Mouse (Mus musculus): Measurements from ENCODE around the gene Haus4.

DNA sequence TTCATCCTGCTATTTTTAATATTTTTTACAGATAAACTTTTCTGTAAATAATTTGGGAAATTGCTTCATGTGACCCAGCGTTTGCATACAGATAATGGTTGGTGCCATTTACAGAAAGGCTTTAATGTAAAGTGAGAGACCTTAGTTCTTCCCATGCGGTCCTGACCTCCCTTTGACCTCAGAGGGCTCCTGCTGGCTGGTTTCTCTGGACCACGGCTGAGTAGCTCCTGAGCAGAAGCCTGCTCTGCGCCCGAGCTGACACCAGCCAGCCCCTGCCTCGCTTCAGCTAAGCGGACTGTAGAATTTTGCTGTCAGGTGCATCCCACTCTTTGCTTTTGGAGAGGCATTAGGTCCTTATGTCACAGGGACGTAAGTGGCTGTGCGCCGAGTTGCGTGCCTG lies 13.6 kb downstream of the Haus4 start:
- TF ChIP-seq CTCF (IDR thresholded peaks at IDR 0.05; ENCODE audit: low read depth, low read length) (no peak), POLR2AphosphoS5 (IDR thresholded peaks at IDR 0.05; ENCODE audit: insufficient replicate concordance, low read depth, low read length) (no peak), GATA1 (IDR thresholded peaks at IDR 0.05; ENCODE audit: borderline replicate concordance, low read length) (no peak), GATA2 (IDR thresholded peaks at IDR 0.05; ENCODE audit: borderline replicate concordance, low read depth, low read length) (no peak)

All from G1E (cell line).